Mouse (Mus musculus) cortical plate, adult 2 months (tissue): ENCODE results near the gene Mdc1. TPM values are rescaled to one million over a fixed set of nuclear protein-coding genes. Genes with fewer than 3 reads are reported as not detected.
"Not testable (repeated sequence)": the region's sequence is repeated elsewhere in the genome, so short reads cannot be mapped to it uniquely, and the experiment has no call there.

Source experiments
- H3K27ac ChIP-seq: fragments of 200-500 bp; 2 replicates; pipeline ENCODE4 v1.5.1; 2012; ENCODE audit warnings: low read length, control low read depth, inconsistent platforms; ENCODE audit not compliant: insufficient read depth
- H3K4me1 ChIP-seq: fragments of 200-500 bp; 2 replicates; pipeline ENCODE4 v1.6.1; 2011; ENCODE audit warnings: low read length; ENCODE audit not compliant: control insufficient read depth, insufficient read depth
- H3K4me3 ChIP-seq: fragments of 200-500 bp; 2 replicates; pipeline ENCODE4 v1.5.1; 2011; ENCODE audit warnings: mild to moderate bottlenecking, low read length, control low read depth; ENCODE audit not compliant: insufficient read depth
- CTCF ChIP-seq: fragments of 200-500 bp; IDR thresholded peaks from 2 replicates; pipeline ENCODE4 v1.5.1; 2011; ENCODE audit warnings: mild to moderate bottlenecking, control low read depth, low read length; ENCODE audit not compliant: insufficient read depth; ENCODE audit errors: extremely low read depth
- POLR2A ChIP-seq: fragments of 200-500 bp; IDR thresholded peaks from 2 replicates; pipeline ENCODE4 v1.6.1; 2011; ENCODE audit warnings: mild to moderate bottlenecking, low read length, control low read depth; ENCODE audit not compliant: insufficient read depth; ENCODE audit errors: extremely low read depth
- polyA plus RNA-seq: library from polyadenylated mRNA; depleted of rRNA; stranded (reverse); fragments of >200 nt; gene quantifications from 2 replicates; pipeline ENCODE4 v1.2.3, GENCODE M21; 2012

Gene Mdc1
- polyA plus RNA-seq, 1 experiment = 8.4 TPM

DNA sequence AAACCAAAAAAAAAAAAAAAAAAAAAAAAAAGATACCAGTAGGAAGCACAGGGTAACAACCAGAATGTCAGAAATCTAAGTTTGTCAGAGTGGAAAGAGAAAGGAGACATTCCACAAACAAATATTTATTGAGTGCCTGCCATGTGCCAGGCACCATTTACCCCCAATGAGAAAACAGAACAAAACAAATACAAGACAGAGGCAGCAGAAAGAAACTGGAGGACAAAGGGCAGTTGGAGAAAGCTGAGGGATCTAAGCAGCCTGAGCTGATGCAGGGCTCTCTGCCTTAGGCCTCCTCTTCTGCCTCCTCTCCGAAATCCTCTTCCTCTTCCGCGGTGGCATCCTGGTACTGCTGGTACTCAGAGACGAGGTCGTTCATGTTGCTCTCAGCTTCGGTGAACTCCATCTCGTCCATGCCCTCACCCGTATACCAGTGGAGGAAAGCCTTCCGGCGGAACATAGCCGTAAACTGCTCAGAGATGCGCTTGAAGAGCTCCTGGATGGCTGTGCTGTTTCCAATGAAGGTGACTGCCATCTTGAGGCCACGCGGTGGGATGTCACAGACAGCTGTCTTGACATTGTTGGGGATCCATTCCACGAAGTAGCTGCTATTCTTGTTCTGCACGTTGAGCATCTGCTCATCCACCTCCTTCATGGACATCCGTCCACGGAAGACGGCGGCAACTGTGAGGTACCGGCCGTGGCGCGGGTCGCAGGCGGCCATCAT is 6.5 kb upstream of the Mdc1 start:
- peak; percentile 9; the same call in 1 of the 2 replicates for TF ChIP-seq POLR2A
- TF ChIP-seq CTCF = 0 out of 2 replicates have a peak, but pooled peaks have one; percentile 3
- Histone ChIP-seq H3K4me3 (no peak overlapping the region), H3K4me1 (peaks cover 3% of the 10 kb centered on the region; the same call in 1 of the 2 replicates), H3K27ac (no peak overlapping the region)

DNA sequence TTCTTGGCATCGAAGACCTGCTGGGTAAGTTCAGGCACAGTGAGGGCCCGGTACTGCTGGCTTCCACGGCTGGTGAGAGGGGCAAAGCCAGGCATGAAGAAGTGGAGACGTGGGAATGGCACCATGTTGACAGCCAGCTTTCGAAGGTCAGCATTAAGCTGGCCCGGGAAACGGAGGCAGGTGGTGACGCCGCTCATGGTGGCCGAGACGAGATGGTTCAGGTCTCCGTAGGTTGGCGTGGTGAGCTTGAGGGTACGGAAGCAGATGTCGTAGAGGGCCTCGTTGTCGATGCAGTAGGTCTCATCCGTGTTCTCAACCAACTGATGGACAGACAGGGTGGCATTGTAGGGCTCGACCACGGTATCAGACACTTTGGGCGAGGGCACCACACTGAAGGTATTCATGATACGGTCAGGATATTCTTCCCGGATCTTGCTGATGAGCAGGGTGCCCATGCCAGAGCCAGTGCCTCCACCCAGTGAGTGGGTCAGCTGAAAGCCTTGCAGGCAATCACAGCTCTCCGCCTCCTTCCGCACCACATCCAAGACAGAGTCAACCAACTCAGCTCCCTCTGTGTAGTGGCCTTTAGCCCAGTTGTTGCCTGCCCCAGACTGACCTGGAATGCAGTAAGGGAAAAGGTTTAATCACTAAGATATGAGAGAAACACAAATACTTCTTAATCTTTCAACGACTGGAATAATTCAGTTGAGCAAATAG is 5.7 kb upstream of the Mdc1 start:
- TF ChIP-seq CTCF (no peak), POLR2A (peak; percentile 29; the same call in 1 of the 2 replicates)
- Histone ChIP-seq H3K4me1 (peaks cover 3% of the 10 kb centered on the region; the same call in 1 of the 2 replicates), H3K4me3 (no peak overlapping the region; the same call in 1 of the 2 replicates), H3K27ac (no peak overlapping the region)

DNA sequence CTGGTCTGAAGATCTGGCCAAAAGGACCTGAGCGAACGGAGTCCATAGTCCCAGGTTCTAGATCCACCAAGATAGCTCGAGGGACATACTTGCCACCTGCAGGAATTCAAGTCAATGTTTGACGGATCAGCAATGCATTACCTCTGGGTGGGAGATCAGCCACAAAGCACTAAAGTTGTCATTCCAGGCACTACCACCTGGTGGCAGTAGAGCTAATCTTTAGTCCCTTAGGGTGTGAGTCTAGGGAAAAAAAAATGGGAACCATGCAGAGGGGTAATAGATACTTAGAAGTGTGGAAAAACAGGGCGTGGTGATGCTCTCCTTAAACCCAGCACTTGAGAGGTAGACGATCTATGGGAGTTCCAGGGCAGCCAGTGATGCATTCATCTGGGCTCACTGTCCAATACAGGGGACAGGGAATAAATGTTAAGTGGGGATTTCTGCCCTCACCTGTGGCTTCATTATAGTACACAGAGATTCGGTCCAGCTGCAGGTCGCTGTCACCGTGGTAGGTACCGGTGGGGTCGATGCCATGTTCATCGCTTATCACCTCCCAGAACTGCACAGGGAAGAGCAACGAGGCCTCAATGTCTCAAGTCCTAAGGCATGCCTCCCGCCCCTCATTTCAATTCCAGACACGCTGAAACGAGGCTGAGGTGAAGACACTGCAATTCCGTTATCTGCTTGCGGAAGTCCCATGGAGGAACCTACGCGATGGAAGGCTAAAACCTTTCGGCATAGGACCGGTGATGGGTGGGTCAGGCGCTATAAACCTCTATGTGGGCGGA is 4.9 kb upstream of the Mdc1 start:
- TF ChIP-seq CTCF (peak; percentile 80), POLR2A (no peak)

DNA sequence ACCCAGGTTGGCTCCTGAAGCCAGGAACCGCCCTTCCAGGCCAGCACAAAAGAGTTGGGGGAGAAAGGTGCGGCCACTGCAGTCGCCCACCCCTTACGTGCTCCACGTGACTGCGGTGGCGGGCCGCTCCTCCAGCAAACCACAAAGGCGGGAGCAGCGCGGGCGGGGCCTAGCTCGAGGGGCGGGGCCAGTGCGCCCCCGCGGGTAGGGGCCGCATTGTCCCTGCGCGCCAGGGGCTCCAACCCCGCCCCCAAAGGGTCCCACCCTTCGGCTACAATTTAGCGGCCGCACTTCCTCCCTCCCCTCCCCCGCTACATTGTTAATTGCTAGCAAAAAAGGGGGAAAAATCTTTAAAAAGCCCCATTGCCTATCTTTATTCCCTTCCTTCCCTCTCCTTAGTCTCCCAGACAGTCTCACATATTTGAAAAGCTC is 4.3 kb upstream of the Mdc1 start:
- Histone ChIP-seq H3K4me1 (peaks cover 3% of the 10 kb centered on the region; the same call in 1 of the 2 replicates), H3K4me3 (peak overlapping the region; percentile 75), H3K27ac (peak overlapping the region; percentile 83)
- 0 out of 2 replicates have a peak, but pooled peaks have one; percentile 32 for TF ChIP-seq POLR2A
- TF ChIP-seq CTCF = no peak

More for the DNA sequence above, 4.9 kb upstream of the Mdc1 start:
- Histone ChIP-seq H3K27ac (peak overlapping the region; percentile 54; the same call in 1 of the 2 replicates), H3K4me1 (peaks cover 3% of the 10 kb centered on the region; the same call in 1 of the 2 replicates), H3K4me3 (peak overlapping the region; percentile 75)

DNA sequence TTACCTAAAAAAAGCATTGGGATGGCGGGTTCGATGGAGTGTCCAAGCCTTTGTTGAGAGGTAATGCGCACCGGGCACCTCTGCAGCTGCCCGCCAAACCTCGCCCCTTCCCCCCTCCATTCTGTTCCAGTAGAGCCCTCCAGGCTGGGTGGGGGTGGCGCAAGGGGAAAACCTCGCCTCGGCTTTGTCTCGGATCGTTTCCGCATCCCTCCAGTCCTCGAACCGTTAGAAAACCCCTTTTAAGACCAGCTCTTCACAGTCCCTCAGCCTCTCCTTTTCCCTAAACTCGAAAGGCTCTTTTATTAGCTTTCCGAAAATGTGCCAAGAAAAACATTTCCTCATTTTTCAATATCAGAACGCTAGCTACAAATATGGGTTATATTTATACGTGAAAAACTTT is 3.8 kb upstream of the Mdc1 start:
- H3K27ac ChIP-seq = peak overlapping the region; percentile 83
- TF ChIP-seq POLR2A = no peak
- no peak for TF ChIP-seq CTCF
- peak overlapping the region; percentile 75 for H3K4me3 ChIP-seq
- peaks cover 3% of the 10 kb centered on the region; the same call in 1 of the 2 replicates for H3K4me1 ChIP-seq

DNA sequence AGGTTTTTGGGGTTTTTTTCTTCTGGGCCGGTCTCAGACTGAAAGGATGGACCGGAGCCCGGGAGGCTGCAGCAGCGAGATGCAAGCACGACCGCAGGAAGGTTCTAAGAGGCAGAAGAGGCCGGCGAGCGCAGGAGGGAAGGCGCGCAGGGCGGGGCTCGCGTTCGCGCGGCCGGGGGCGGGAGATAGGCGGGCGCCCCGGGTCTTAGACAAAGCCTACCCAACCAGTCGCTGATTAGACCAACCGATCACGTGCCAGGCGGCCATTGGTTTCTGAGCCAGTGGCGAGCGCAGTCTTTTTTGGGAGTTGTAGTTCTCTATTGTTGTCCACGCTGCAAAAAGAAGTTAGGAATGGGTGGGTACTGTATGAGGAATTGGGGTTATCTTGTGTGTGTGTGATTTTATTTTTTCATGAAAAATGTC is 3.2 kb upstream of the Mdc1 start, which contains the start of gene Tubb5:
Gene Tubb5, minus strand, starts transcription at position 185 of the 423 bp plus-strand sequence.
- H3K4me1 ChIP-seq = peaks cover 3% of the 10 kb centered on the region; the same call in 1 of the 2 replicates
- TF ChIP-seq POLR2A (peak; percentile 96), CTCF (no peak)
- H3K27ac ChIP-seq = peak within 1 kb of the TSS; percentile 83
- peak within 1 kb of the TSS; percentile 75 for H3K4me3 ChIP-seq

DNA sequence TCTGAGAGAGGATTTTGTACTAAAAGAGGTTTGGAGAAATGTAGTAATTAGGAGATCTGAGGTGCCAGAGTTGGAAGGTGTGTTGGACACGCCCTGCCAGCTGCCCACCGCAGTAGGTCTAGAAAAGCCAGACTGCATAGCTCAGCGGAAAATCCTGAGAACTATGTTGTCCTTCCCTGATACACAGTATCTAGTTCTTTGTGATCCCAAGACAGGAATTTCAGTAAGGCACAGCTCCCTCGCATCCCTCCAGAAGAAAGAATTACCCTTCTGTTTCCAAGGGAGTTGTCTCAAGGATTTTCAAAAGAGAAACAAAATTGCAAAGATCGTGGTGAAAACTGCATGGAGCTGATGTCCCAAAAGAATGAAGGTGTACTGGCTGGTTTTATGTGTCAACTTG is 2.7 kb upstream of the Mdc1 start:
- Histone ChIP-seq H3K27ac (no peak overlapping the region), H3K4me3 (no peak overlapping the region; the same call in 1 of the 2 replicates), H3K4me1 (peaks cover 3% of the 10 kb centered on the region; the same call in 1 of the 2 replicates)
- TF ChIP-seq POLR2A = no peak
- no peak for TF ChIP-seq CTCF

DNA sequence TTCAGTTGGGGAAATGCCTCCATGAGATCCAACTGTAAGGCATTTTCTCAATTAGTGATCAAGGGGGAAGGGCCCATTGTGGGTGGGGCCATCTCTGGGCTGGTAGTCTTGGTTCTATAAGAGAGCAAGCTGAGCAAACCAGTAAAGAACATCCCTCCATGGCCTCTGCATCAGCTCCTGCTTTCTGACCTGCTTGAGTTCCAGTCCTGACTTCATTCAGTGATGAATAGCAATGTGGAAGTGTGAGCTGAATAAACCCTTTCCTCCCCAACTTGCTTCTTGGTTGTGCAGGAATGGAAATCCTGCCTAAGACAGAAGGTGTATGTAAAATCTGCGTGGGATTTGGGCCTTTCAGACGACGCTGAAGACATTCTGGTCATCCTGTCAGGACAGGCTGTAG is 2.3 kb upstream of the Mdc1 start:
- H3K4me1 ChIP-seq = not testable (repeated sequence)

DNA sequence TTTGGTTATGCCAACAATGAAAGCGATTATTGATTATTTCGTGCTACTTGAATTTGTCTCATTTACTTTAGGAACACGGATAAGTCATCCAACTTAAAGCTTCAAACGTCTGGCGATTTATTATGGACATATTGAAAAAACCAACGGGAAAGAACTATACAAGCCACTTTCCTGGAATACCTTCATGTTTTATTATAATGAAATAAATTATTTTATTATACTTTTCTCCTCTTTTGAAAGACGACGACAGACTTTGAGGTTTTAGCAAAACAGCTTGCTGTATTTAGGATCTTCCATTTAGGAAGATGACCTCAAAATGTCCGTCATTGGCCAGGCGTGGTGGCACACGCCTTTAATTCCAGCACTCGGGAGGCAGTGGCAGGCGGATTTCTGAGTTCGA is 754 bp upstream of the Mdc1 start:
- TF ChIP-seq CTCF (no peak), POLR2A (no peak)
- Histone ChIP-seq H3K27ac (no peak overlapping the region), H3K4me1 (no peaks in the 10 kb centered on the region), H3K4me3 (peak overlapping the region; percentile 29; the same call in 1 of the 2 replicates)

More for the DNA sequence above, 2.3 kb upstream of the Mdc1 start:
- H3K4me3 ChIP-seq, H3K27ac ChIP-seq: not testable (repeated sequence)
